Mouse (Mus musculus): Measurements from ENCODE around the gene Pltp. TPM values are rescaled to one million over a fixed set of nuclear protein-coding genes. Genes with fewer than 3 reads are reported as not detected.
A peak's percentile ranks its signal among the peaks of the same experiment; 100 is the strongest.

The Pltp gene
- polyA plus RNA-seq, 1 experiment from 2014 or later: 44.0 TPM

DNA sequence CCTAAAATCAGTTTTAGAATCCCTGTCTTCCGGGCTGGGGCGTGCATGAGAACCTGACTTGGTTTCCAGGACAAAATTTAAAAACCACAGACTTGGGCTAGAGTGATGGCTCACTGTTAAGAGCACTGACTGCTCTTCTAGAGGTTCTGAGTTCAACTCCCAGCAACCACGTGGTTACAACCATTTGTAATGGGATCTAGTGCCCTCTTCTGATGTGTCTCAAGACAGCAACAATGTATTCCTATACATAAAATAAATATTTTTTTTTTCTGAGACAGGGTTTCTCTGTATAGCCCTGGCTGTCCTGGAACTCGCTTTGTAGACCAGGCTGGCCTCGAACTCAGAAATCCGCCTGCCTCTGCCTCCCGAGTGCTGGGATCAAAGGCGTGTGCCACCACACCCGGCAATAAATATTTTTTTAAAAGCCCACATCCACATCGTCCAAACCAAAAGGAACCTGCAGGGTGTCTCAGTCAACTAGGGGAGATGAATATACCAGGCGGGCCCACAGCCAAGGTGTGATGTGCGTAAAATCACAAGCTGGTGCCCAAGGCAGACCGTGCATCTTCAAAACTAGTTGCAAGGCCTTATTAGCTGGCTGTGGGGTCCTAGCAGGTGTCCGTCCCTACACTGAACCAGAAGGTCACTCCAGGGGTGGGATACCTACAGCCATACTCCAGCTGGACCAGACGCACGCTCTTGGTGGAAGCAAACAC is 25.3 kb downstream of the Pltp start:
- Histone ChIP-seq H3K4me1 (peaks cover 18% of the 10 kb centered on the region), H3K9ac (peak overlapping the region; percentile 86), H3K4me3 (peak overlapping the region; percentile 78), H3K9me3 (no peaks in the 10 kb centered on the region), H3K36me3 (peaks cover 38% of the 10 kb centered on the region), H3K27ac (peak overlapping the region; percentile 75; the same call in 1 of the 2 replicates), H3K27me3 (no peaks in the 10 kb centered on the region), H3K4me2 (replicated peaks) (peak overlapping the region; percentile 98)
- WGBS: 59% methylated on average over 16 of the region's 16 CpGs
- no peak for ATAC-seq (ENCODE audit: low FRiP score, low read depth)

GRCm38 (mm10) chr2:164831029-164831428 is 26.5 kb downstream of the Pltp start:
- Histone ChIP-seq H3K4me1 (peaks cover 18% of the 10 kb centered on the region), H3K27me3 (no peaks in the 10 kb centered on the region), H3K27ac (no peak overlapping the region), H3K36me3 (peaks cover 39% of the 10 kb centered on the region), H3K9ac (no peak overlapping the region), H3K4me3 (no peak overlapping the region), H3K9me3 (no peaks in the 10 kb centered on the region), H3K4me2 (replicated peaks) (no peak overlapping the region)
- no peak for ATAC-seq (ENCODE audit: low FRiP score, low read depth)
- 79% methylated on average over 10 of the region's 10 CpGs for WGBS

- Histone ChIP-seq H3K27ac (no peak overlapping the region), H3K4me2 (replicated peaks) (no peak overlapping the region), H3K27me3 (no peaks in the 10 kb centered on the region), H3K4me1 (peaks cover 8% of the 10 kb centered on the region), H3K9me3 (no peaks in the 10 kb centered on the region), H3K4me3 (no peak overlapping the region), H3K36me3 (peaks cover 46% of the 10 kb centered on the region), H3K9ac (no peak overlapping the region)
- ATAC-seq (ENCODE audit: low FRiP score, low read depth): no peak
- 100% methylated on average over 1 of the region's 1 CpGs for WGBS
Measured at GRCm38 (mm10) chr2:164829090-164829489, 28.4 kb downstream of the Pltp start.

DNA sequence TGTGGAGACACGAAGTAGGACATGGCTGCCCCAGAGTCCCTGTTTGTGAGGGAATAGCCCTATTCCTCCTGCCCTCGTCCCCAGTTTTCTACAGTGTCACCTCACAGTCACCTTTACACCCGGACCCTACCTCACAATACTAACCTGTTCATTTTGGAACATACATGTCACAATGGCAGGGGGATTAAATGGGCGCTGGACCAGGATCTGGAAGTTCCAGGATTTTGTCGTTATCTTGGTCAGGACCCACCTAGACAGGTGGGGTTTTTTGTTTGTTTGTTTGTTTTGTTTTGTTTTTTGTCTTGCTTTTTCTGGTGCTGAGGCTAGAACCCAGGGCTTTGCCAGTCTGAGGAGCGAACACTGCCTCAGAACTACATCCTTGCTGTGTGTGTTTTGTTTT is 29.1 kb downstream of the Pltp start, which contains the start of gene Spata25:
Gene Spata25, minus strand, starts transcription at position 101 of the 400 bp plus-strand sequence.
- H3K4me1 ChIP-seq: peaks cover 12% of the 10 kb centered on the region
- 87% methylated on average over 6 of the region's 6 CpGs for WGBS
- no peak within 1 kb of the TSS for H3K4me3 ChIP-seq
- no peak within 1 kb of the TSS for H3K27ac ChIP-seq
- H3K36me3 ChIP-seq: peaks cover 46% of the 10 kb centered on the region
- H3K27me3 ChIP-seq: no peaks in the 10 kb centered on the region
- H3K9me3 ChIP-seq: no peaks in the 10 kb centered on the region
- H3K9ac ChIP-seq: 0 out of 2 replicates have a peak within 1 kb of the TSS, but pooled peaks have one; percentile 14
- H3K4me2 ChIP-seq (replicated peaks): no peak within 1 kb of the TSS
- no peak for ATAC-seq (ENCODE audit: low FRiP score, low read depth)

- H3K36me3 ChIP-seq: peaks cover 46% of the 10 kb centered on the region
- 85% methylated on average over 16 of the region's 16 CpGs for WGBS
Measured at GRCm38 (mm10) chr2:164827146-164827850, 30.2 kb downstream of the Pltp start.

GRCm38 (mm10) chr2:164825521-164825920 is 32.0 kb downstream of the Pltp start:
- Histone ChIP-seq H3K27me3 (no peaks in the 10 kb centered on the region), H3K36me3 (peaks cover 56% of the 10 kb centered on the region), H3K27ac (no peak overlapping the region), H3K4me1 (peaks cover 10% of the 10 kb centered on the region), H3K9me3 (no peaks in the 10 kb centered on the region), H3K4me3 (no peak overlapping the region), H3K9ac (no peak overlapping the region; the same call in 1 of the 2 replicates), H3K4me2 (replicated peaks) (no peak overlapping the region)
- 95% methylated on average over 17 of the region's 17 CpGs for WGBS
- ATAC-seq (ENCODE audit: low FRiP score, low read depth): no peak

More at GRCm38 (mm10) chr2:164827146-164827850, 30.2 kb downstream of the Pltp start:
- H3K9ac ChIP-seq: 0 out of 2 replicates have a peak overlapping the region, but pooled peaks have one; percentile 14
- no peak overlapping the region for H3K4me2 ChIP-seq (replicated peaks)
- H3K27me3 ChIP-seq: no peaks in the 10 kb centered on the region
- H3K4me3 ChIP-seq: no peak overlapping the region
- H3K9me3 ChIP-seq: no peaks in the 10 kb centered on the region
- no peak overlapping the region for H3K27ac ChIP-seq
- ATAC-seq (ENCODE audit: low FRiP score, low read depth): no peak
- H3K4me1 ChIP-seq: peaks cover 8% of the 10 kb centered on the region

- Histone ChIP-seq H3K4me1 (peaks cover 10% of the 10 kb centered on the region), H3K9ac (no peak overlapping the region), H3K4me3 (peak overlapping the region; percentile 71; the same call in 1 of the 2 replicates), H3K36me3 (peaks cover 61% of the 10 kb centered on the region), H3K27ac (no peak overlapping the region), H3K27me3 (no peaks in the 10 kb centered on the region), H3K4me2 (replicated peaks) (peak overlapping the region; percentile 74), H3K9me3 (no peaks in the 10 kb centered on the region)
- no peak for ATAC-seq (ENCODE audit: low FRiP score, low read depth)
- 92% methylated on average over 4 of the region's 4 CpGs for WGBS
Measured at GRCm38 (mm10) chr2:164823969-164824368, 33.5 kb downstream of the Pltp start.

- peak; percentile 21; the same call in 1 of the 2 replicates for ATAC-seq (ENCODE audit: low FRiP score, low read depth)
- 3% methylated on average over 10 of the region's 10 CpGs for WGBS
Measured at GRCm38 (mm10) chr2:164823181-164823585, 34.3 kb downstream of the Pltp start.

DNA sequence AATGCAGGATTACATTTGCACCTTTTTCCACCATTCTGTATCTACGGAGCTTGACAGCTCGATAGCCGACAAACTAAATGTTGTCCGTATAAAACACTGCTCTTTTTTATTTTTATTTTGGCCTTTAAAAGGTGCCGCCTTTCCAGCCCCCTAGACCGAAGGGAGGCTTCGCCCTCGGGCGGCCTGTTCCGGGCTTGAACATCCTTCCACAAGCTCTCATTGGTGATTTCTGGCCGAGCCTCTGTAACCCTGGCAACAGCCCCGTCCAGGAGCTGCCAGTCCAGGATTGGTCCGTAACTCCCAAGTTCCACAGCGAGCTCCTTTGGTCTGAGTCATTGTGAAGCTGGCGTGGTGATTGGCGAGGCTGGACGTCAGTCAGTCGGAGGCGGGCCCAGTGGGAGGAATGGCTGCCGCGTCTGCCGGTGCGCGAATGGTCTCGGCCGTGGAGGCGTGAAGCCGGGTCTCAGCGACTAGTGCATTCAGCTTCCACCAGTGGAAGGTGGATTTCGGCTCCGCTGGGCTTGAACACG is 34.8 kb downstream of the Pltp start, which contains the start of gene Zswim1:
Gene Zswim1, plus strand, starts transcription at position 51 of the 530 bp plus-strand sequence.
- 2% methylated on average over 32 of the region's 32 CpGs for WGBS
- Histone ChIP-seq H3K9ac (peak within 1 kb of the TSS; percentile 76), H3K36me3 (peaks cover 48% of the 10 kb centered on the region), H3K4me1 (peaks cover 10% of the 10 kb centered on the region), H3K4me3 (peak within 1 kb of the TSS; percentile 71), H3K9me3 (no peaks in the 10 kb centered on the region), H3K27ac (peak within 1 kb of the TSS; percentile 67; the same call in 1 of the 2 replicates), H3K4me2 (replicated peaks) (peak within 1 kb of the TSS; percentile 74), H3K27me3 (no peaks in the 10 kb centered on the region)
- ATAC-seq (ENCODE audit: low FRiP score, low read depth): peak; percentile 99

More at GRCm38 (mm10) chr2:164823181-164823585, 34.3 kb downstream of the Pltp start:
- peak overlapping the region; percentile 71 for H3K4me3 ChIP-seq
- peak overlapping the region; percentile 74 for H3K4me2 ChIP-seq (replicated peaks)
- peak overlapping the region; percentile 67; the same call in 1 of the 2 replicates for H3K27ac ChIP-seq
- H3K9me3 ChIP-seq: no peaks in the 10 kb centered on the region
- peaks cover 10% of the 10 kb centered on the region for H3K4me1 ChIP-seq
- H3K9ac ChIP-seq: peak overlapping the region; percentile 76
- H3K27me3 ChIP-seq: no peaks in the 10 kb centered on the region
- H3K36me3 ChIP-seq: peaks cover 53% of the 10 kb centered on the region

DNA sequence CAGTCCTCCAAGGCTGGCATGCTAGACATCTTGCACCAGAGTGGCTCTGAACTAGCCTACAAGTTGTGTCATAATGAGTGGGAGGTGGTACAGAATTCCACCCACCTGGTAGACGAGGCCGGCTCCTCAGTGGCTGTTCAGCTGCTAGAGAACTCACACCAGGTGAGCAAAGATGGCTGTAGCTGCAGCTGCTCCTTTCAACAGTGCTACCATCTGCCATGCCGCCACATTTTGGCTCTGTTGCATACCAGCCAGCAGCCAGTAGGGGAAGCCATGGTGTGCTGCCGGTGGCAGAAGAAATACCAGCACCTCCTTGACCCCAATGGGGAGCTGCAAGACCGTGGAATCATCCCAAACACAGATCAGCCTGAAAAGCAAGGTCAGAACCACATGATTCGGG is 36.5 kb downstream of the Pltp start:
- no peaks in the 10 kb centered on the region for H3K27me3 ChIP-seq
- H3K36me3 ChIP-seq: peaks cover 32% of the 10 kb centered on the region
- WGBS: 80% methylated on average over 6 of the region's 6 CpGs
- no peak overlapping the region for H3K4me3 ChIP-seq
- no peak overlapping the region for H3K4me2 ChIP-seq (replicated peaks)
- H3K4me1 ChIP-seq: peaks cover 10% of the 10 kb centered on the region
- no peak for ATAC-seq (ENCODE audit: low FRiP score, low read depth)
- H3K27ac ChIP-seq: no peak overlapping the region
- H3K9me3 ChIP-seq: no peaks in the 10 kb centered on the region
- no peak overlapping the region for H3K9ac ChIP-seq

GRCm38 (mm10) chr2:164817703-164818102 is 39.8 kb downstream of the Pltp start:
- Histone ChIP-seq H3K4me2 (replicated peaks) (no peak overlapping the region), H3K4me1 (peaks cover 4% of the 10 kb centered on the region; the same call in 1 of the 2 replicates), H3K9me3 (no peaks in the 10 kb centered on the region), H3K4me3 (no peak overlapping the region), H3K36me3 (peaks cover 17% of the 10 kb centered on the region), H3K27me3 (no peaks in the 10 kb centered on the region), H3K9ac (no peak overlapping the region), H3K27ac (no peak overlapping the region)
- ATAC-seq (ENCODE audit: low FRiP score, low read depth): no peak
- 76% methylated on average over 5 of the region's 5 CpGs for WGBS

DNA sequence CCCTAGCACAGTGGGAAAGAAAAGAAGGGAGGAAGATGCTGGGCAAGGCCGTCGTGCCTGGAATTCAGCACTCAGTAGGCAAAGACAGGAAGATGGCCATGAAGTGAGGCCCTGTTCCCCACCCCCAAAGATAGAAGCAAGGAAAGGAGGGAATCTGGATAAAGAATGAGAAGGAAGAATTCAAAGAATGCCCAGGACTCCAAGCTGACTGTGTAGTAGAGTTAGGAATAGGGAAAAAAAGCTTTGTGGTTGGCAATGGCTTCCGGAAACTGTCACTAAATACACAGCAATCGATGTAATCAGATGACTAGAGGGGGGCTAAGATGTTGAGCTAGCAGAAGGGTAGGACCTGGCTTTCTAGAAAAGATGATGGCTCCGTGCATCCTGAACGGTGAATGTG is 40.3 kb downstream of the Pltp start:
- no peak overlapping the region for H3K27ac ChIP-seq
- WGBS: 90% methylated on average over 6 of the region's 6 CpGs

More for the DNA sequence above, 40.3 kb downstream of the Pltp start:
- H3K9ac ChIP-seq: no peak overlapping the region
- H3K27me3 ChIP-seq: no peaks in the 10 kb centered on the region
- no peaks in the 10 kb centered on the region for H3K9me3 ChIP-seq
- H3K4me2 ChIP-seq (replicated peaks): no peak overlapping the region
- no peak overlapping the region for H3K4me3 ChIP-seq
- no peak for ATAC-seq (ENCODE audit: low FRiP score, low read depth)
- H3K36me3 ChIP-seq: peaks cover 17% of the 10 kb centered on the region
- H3K4me1 ChIP-seq: peaks cover 1% of the 10 kb centered on the region; the same call in 1 of the 2 replicates

All from limb, embryonic 13.5 days (tissue).